Mouse (Mus musculus) heart, adult 2 months (tissue): Measurements from ENCODE around the gene Gm45062. TPM values are rescaled to one million over a fixed set of nuclear protein-coding genes. Genes with fewer than 3 reads are reported as not detected.

Experiments used
- DNase-seq, 2 experiments: peaks; one replicate each; pipeline ENCODE4 v3.0.0; 2021
- H3K27ac ChIP-seq: fragments of 200-600 bp; 2 replicates; pipeline ENCODE4 v1.8.1; 2022
- H3K27me3 ChIP-seq: fragments of 200-500 bp; 2 replicates; pipeline ENCODE4 v1.6.1; 2012; ENCODE audit warnings: mild to moderate bottlenecking, low read length, inconsistent platforms, mixed read lengths; ENCODE audit not compliant: control insufficient read depth, insufficient read depth
- H3K36me3 ChIP-seq: fragments of 200-500 bp; 2 replicates; pipeline ENCODE4 v1.6.1; 2012; ENCODE audit warnings: low read length, inconsistent platforms; ENCODE audit not compliant: control insufficient read depth, insufficient read depth
- H3K4me1 ChIP-seq: fragments of 200-500 bp; 2 replicates; pipeline ENCODE4 v1.6.1; 2011; ENCODE audit warnings: low read length; ENCODE audit not compliant: control insufficient read depth, insufficient read depth
- H3K4me3 ChIP-seq: fragments of 200-600 bp; 2 replicates; pipeline ENCODE4 v1.8.1; 2022
- H3K79me2 ChIP-seq: fragments of 200-500 bp; replicated peaks from 2 replicates; pipeline ENCODE4 v1.6.1; 2012; ENCODE audit warnings: mild to moderate bottlenecking, inconsistent platforms, low read length, moderate library complexity, mixed read lengths; ENCODE audit not compliant: control insufficient read depth, insufficient read depth
- H3K9ac ChIP-seq: fragments of 200-500 bp; 2 replicates; pipeline ENCODE4 v1.6.1; 2012; ENCODE audit warnings: low read depth, mild to moderate bottlenecking, control low read depth, inconsistent platforms, low read length, mixed read lengths
- CTCF ChIP-seq: fragments of 200-600 bp; IDR thresholded peaks from 2 replicates; pipeline ENCODE4 v1.8.1; 2022; ENCODE audit warnings: antibody characterized with exemption, mild to moderate bottlenecking, moderate library complexity
- EP300 ChIP-seq: fragments of 200-500 bp; IDR thresholded peaks from 2 replicates; pipeline ENCODE4 v1.6.1; 2011; ENCODE audit warnings: low read depth, low read length, control low read depth; ENCODE audit not compliant: insufficient read depth
- POLR2A ChIP-seq: fragments of 200-500 bp; IDR thresholded peaks from 2 replicates; pipeline ENCODE4 v1.6.1; 2011; ENCODE audit warnings: mild to moderate bottlenecking, low read depth, low read length, control low read depth; ENCODE audit not compliant: insufficient read depth
- WGBS: fragments of 180-500 bp; shearing (Covaris S2); methylation state at CpG from one replicate; pipeline ENCODE4 v1.1.7; 2018; 5-methylcytosine and 5-hydroxymethylcytosine counted together
- intact Hi-C: fragments of 180-260 bp; cut with DNase I; formaldehyde crosslinking; loops from one replicate; pipeline ENCODE4 v1.15.1; 2025
- polyA plus RNA-seq: library from polyadenylated mRNA; depleted of rRNA; stranded (reverse); fragments of >200 nt; gene quantifications from 2 replicates; pipeline ENCODE4 v1.2.3, GENCODE M21; 2012
- total RNA-seq, 2 experiments: library from RNA; stranded (reverse); gene quantifications; 2 replicates each; pipeline ENCODE4 v1.2.3; 2021

Gm45062 gene
- total and polyA plus RNA-seq, 3 experiments = 0.57 to 1.9 TPM; not detected in 1

- no peak overlapping the region for H3K27ac ChIP-seq
- H3K27me3 ChIP-seq = no peaks in the 10 kb centered on the region
- H3K9ac ChIP-seq = no peak overlapping the region
- H3K79me2 ChIP-seq = no peaks in the 10 kb centered on the region
- H3K4me3 ChIP-seq = no peak overlapping the region
- TF ChIP-seq EP300 (no peak), POLR2A (no peak), CTCF (no peak)
- 80% methylated on average over 4 of the region's 4 CpGs for WGBS
- intact Hi-C loops = loop anchor here (10.0 kb wide), 1 partner anchor 259 kb away; no protein-coding TSS in a partner anchor
- no peak for DNase-seq
- H3K4me1 ChIP-seq = peaks cover 8% of the 10 kb centered on the region
- peaks cover 2% of the 10 kb centered on the region; the same call in 1 of the 2 replicates for H3K36me3 ChIP-seq
Observed at GRCm38 (mm10) chr6:8353461-8353860, 94.2 kb downstream of the Gm45062 start.

DNA sequence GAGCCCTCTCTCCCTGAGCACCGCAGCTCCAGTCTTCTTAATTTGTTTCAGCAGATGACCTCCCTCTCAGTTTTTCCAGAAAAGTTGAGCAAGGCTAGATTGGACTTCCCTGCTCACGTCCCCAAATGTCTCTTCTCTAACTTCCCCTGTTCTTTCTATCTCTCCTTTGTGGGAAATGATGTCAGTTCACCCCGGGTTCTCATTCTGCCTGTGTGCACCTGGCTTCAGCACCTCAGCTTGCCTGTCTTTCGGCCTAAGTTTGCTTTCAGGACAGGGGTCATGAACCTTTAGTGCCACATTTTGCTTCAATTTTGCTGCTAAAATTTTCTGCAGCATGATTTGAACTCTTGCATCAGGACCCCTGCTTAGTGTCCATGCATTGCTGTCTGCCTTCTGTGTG, 95.6 kb downstream of the Gm45062 start:
- Histone ChIP-seq H3K27ac (no peak overlapping the region), H3K4me3 (no peak overlapping the region), H3K4me1 (peaks cover 8% of the 10 kb centered on the region), H3K27me3 (no peaks in the 10 kb centered on the region), H3K9ac (no peak overlapping the region), H3K79me2 (no peaks in the 10 kb centered on the region), H3K36me3 (peaks cover 2% of the 10 kb centered on the region; the same call in 1 of the 2 replicates)
- intact Hi-C loops = loop anchor here (10.0 kb wide), 1 partner anchor 260 kb away; no protein-coding TSS in a partner anchor
- no peak for TF ChIP-seq POLR2A
- TF ChIP-seq EP300 = no peak
- no peak for TF ChIP-seq CTCF
- 83% methylated on average over 4 of the region's 4 CpGs for WGBS
- DNase-seq = no peak

DNA sequence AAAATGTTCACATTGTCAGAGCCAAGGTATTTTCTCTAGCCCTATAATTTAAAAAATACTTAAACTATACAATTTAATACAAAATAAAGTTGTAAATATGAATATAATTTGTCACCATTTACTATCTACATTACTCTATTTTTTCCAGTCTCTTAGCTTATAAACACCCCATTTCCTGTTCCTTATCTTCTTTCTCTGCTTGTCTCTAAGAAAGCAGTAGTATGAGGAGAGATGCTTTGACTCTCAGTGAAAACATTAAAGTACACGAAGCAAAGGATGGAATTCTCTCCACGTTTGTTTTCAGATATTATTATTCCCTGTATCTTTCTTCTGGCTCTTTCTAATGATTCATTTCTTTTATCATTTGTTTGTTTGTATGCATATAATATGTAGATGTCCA, 99.0 kb downstream of the Gm45062 start:
- TF ChIP-seq POLR2A = no peak
- TF ChIP-seq EP300 = no peak
- no peak for TF ChIP-seq CTCF
- Histone ChIP-seq H3K4me3 (no peak overlapping the region), H3K4me1 (no peaks in the 10 kb centered on the region), H3K36me3 (no peaks in the 10 kb centered on the region), H3K27me3 (no peaks in the 10 kb centered on the region), H3K79me2 (no peaks in the 10 kb centered on the region), H3K27ac (no peak overlapping the region), H3K9ac (no peak overlapping the region)
- intact Hi-C loops = loop anchor here (10.0 kb wide), 1 partner anchor 263 kb away; no protein-coding TSS in a partner anchor
- 34% methylated on average over 2 of the region's 2 CpGs for WGBS
- DNase-seq = no peak

DNA sequence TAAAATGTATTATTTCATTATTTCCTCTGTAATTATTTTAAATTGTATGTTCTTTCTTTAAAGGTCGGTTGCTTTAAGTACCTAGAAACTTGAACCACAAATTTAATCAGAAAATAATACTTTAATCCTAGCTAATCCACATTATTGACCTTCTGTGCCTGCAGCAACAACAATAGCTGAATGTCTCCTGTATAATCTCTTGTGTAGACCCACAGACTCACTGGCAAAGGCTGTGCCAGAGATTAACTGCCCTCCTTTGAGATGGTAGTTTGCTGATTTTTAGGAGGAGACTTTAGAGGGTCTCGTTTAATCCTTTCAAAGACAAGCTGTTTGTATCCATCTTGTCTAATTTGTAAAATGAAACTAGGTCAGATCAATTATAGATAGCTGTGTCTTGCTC, 99.5 kb downstream of the Gm45062 start:
- Histone ChIP-seq H3K4me1 (no peaks in the 10 kb centered on the region), H3K9ac (no peak overlapping the region), H3K36me3 (no peaks in the 10 kb centered on the region), H3K4me3 (no peak overlapping the region), H3K79me2 (no peaks in the 10 kb centered on the region), H3K27ac (no peak overlapping the region), H3K27me3 (no peaks in the 10 kb centered on the region)
- DNase-seq = no peak
- TF ChIP-seq EP300 (no peak), CTCF (no peak), POLR2A (no peak)
- WGBS = 82% methylated on average over 2 of the region's 2 CpGs
- intact Hi-C loops = loop anchor here (10.0 kb wide), 1 partner anchor 264 kb away; no protein-coding TSS in a partner anchor

DNA sequence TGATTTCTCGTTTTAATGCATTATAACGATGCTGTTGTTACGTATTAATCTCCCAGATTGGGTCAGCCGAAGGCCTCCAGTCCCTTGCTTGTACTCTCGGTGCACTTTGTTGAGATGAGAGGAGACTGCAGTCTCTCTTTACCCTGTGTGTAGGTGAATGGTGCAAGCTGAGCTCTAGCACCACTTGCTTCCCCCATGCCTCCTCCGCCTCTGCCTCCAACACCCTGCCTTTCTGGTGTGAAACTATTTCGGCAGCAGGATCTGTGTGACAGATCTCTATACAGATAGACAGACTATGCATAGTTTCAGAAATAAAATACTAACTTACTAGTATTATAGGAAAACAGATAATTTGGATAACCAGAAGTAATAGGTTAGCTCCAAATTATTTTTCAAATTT, 101.6 kb downstream of the Gm45062 start:
- Histone ChIP-seq H3K4me3 (no peak overlapping the region), H3K27me3 (no peaks in the 10 kb centered on the region), H3K79me2 (no peaks in the 10 kb centered on the region), H3K9ac (no peak overlapping the region), H3K36me3 (no peaks in the 10 kb centered on the region), H3K4me1 (no peaks in the 10 kb centered on the region), H3K27ac (no peak overlapping the region)
- DNase-seq = no peak
- WGBS = 94% methylated on average over 7 of the region's 7 CpGs
- intact Hi-C loops = no loop called here
- TF ChIP-seq POLR2A (no peak), EP300 (no peak), CTCF (no peak)

DNA sequence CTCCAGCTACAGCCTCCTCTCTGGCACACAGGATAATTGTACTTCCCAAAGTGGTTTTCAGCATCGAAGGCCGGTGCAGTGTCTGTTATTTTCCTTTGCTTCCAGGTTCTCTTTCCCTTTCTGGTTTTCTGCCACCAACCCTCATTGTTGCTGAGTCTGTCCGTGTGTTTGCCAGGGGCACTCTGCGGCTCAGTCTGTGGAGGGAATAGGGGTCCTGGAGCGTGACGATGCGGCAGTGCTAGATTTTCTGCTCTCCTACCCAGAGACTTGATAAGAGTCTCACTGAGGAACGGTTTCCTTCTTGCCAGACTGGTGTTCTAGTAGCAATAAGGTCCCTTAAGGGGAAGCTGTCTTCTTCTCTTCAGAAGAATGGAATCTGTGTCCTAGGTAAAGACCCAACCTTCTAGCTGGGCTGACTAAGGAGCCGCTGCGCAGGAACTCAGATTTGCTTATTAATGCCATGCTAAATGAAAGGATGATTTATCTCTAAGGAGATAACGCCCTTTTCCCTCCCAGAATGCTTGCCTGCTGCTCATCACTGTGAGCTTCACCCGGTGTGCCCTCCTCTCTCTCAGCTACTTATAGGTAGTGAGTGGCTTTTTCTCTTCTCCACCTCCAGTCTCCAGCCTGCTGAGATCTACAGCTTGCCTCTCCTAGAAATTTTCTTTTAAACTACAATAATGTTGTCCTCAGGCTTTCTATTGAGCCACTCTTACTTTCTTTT, 104.9 kb downstream of the Gm45062 start:
- no peak for TF ChIP-seq POLR2A
- TF ChIP-seq CTCF = no peak
- no peak for TF ChIP-seq EP300
- Histone ChIP-seq H3K9ac (no peak overlapping the region), H3K27me3 (no peaks in the 10 kb centered on the region), H3K4me3 (no peak overlapping the region), H3K36me3 (no peaks in the 10 kb centered on the region), H3K27ac (no peak overlapping the region), H3K79me2 (no peaks in the 10 kb centered on the region), H3K4me1 (no peaks in the 10 kb centered on the region)
- no peak for DNase-seq
- intact Hi-C loops = no loop called here
- WGBS = 77% methylated on average over 12 of the region's 12 CpGs
